Mouse (Mus musculus) neutrophil, adult 59 days (primary cell): Measurements from ENCODE around the gene Ppef2. TPM values are rescaled to one million over a fixed set of nuclear protein-coding genes. Genes with fewer than 3 reads are reported as not detected.

Experiments
- total RNA-seq, 2 experiments: library from RNA; stranded (reverse); gene quantifications; 1 replicate in 1 of 2; 2 replicates in 1 of 2; pipeline ENCODE4 v1.2.4; 2023

Ppef2 gene
- under 1 TPM; 0.36 to 0.99 TPM for total RNA-seq

DNA sequence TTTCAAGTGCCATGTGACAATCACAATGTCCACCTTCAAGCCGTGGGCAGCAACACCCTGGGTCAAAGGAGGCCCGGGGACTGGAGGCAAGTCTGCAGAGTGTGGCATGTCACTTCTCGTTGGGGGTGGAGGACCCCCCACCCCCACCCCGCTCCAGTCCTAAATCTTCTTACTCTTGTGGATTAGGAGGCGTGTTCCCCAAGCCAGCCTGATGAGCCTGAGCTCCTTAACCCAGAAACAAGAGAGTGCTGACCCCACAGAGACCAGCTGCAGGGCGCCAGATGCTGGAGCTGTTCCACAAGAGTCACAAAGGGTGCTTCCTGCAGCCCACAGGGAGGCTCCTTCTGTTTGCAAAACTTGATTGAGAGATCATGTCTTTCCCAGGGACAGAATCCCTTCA lies at the start of gene Ppef2:
TSS of gene Ppef2 (minus strand) at position 61 of the 400 bp plus-strand sequence.

DNA sequence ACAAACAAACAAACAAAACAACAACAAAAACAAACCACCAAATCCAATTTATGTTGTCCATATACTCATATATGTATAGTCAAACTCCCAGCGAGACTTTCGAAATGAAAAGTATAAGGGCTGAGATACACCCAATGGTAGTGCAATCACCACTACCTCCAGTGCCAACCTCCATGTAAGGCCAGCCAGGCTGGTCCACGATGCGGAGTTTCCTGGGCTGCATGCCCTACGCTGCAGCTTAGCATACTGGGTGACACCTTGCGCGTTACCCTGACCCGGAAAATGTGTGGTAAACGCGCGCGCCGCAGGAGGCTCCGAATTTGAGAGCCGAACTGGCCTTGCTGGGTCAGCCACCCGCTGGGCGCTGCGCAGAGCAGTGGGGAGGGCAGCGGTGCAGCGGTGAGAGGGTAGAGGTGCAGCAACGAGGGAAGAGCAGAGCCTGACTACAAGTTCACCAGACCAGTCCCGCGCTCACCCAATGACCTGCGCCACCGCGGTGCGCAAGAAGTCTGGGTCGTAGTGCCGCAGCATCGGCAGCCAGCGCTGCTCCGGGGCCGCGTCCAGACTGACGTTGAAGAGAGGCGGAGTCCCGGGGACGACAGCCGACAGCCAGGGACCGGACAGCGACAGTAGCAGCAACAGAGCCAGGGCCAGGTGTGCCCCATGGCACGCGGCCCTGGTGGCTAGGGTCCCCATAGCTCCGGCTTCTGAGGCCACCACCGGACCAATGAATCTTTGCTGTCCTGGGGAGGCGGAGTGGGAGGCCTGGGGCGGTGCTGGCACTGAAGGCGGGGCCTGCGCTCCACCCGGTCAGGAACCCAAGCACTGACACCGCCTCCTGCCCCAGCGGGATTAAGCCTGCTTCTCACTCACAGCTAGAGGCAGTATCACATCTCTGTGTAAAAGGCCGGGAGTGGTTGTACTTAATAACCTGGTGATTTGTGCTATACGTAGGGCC lies 21.6 kb upstream of the Ppef2 start, which contains the start of gene Naaa:
TSS of gene Naaa (minus strand) at position 734 of the 958 bp plus-strand sequence.

DNA sequence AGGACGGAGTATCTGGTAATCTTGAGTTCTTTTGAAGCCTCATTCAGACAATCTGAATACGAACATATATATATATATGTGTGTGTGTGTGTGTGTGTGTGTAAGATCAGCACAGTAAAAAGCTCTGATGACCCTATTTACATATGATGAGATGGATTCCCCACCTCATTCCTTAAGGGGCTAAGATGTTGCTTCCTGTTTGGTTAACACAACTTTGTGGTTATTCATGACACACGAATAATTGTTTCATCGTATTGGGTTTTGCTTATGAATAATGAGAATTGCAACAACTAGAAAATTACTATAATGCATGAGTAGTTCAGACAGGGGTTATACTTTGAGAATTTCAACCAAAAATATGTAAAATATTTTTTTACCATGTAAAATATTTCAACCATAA lies 40.8 kb downstream of the Ppef2 start, which contains the start of gene U90926:
TSS of gene U90926 (minus strand) at position 101 of the 400 bp plus-strand sequence.

Other genes starting within 250 kb of the Ppef2 start
- 1 to 10 TPM in 1 of 2 experiments, under 1 TPM in 1; 0.51 to 1.1 TPM for gene Cdkl2, start 212.4 kb downstream of the Ppef2 start, total RNA-seq
- 10 to 100 TPM; 54.4 to 68.7 TPM for gene G3bp2, start 172.6 kb downstream of the Ppef2 start, total RNA-seq
- gene Uso1, start 118.3 kb downstream of the Ppef2 start, total RNA-seq: 10 to 100 TPM; 39.7 to 43.8 TPM
- not detected for gene U90926, start 40.9 kb downstream of the Ppef2 start, total RNA-seq
- gene Naaa, start 21.9 kb upstream of the Ppef2 start, total RNA-seq: 10 to 100 TPM; 68.8 to 99.2 TPM
- gene Sdad1, start 54.2 kb upstream of the Ppef2 start, total RNA-seq: 10 to 100 TPM; 20.9 to 26.8 TPM
- gene Cxcl9, start 71.8 kb upstream of the Ppef2 start, total RNA-seq: 1 to 10 TPM in 1 of 2 experiments, under 1 TPM in 1; 0.22 to 1.3 TPM
- gene Art3, start 75.5 kb upstream of the Ppef2 start, total RNA-seq: not detected
- 1 to 10 TPM; 3.0 to 3.2 TPM for gene Cxcl10, start 92.6 kb upstream of the Ppef2 start, total RNA-seq
- 10 to 100 TPM; 30.5 to 34.3 TPM for gene Nup54, start 178.9 kb upstream of the Ppef2 start, total RNA-seq